Mouse (Mus musculus) spleen, adult 2 months (tissue): Measurements from ENCODE around the gene Rgl2. TPM values are rescaled to one million over a fixed set of nuclear protein-coding genes. Genes with fewer than 3 reads are reported as not detected.

Experiments used
- DNase-seq, 2 experiments: peaks; one replicate each; pipeline versions ENCODE4 v3.0.0 to v3.0.0-alpha.2; 2012 to 2021; ENCODE audit warnings: low spot score in 2 of 2, low read depth in 1 of 2
- H3K27ac ChIP-seq: fragments of 200-500 bp; 2 replicates; pipeline ENCODE4 v1.5.1; 2012; ENCODE audit warnings: low read length, inconsistent platforms; ENCODE audit not compliant: insufficient read depth
- H3K27me3 ChIP-seq: fragments of 200-500 bp; 2 replicates; pipeline ENCODE4 v1.6.1; 2012; ENCODE audit warnings: mild to moderate bottlenecking, moderate library complexity, low read length, inconsistent platforms; ENCODE audit not compliant: control insufficient read depth, insufficient read depth
- H3K36me3 ChIP-seq: fragments of 200-500 bp; 2 replicates; pipeline ENCODE4 v1.6.1; 2012; ENCODE audit warnings: mild to moderate bottlenecking, low read length, inconsistent platforms; ENCODE audit not compliant: control insufficient read depth, insufficient read depth
- H3K4me1 ChIP-seq: fragments of 200-500 bp; 2 replicates; pipeline ENCODE4 v1.6.1; 2011; ENCODE audit warnings: inconsistent platforms; ENCODE audit not compliant: control insufficient read depth, insufficient read depth, insufficient read length
- H3K4me3 ChIP-seq: fragments of 200-500 bp; 2 replicates; pipeline ENCODE4 v1.5.1; 2011; ENCODE audit warnings: mild to moderate bottlenecking, inconsistent platforms; ENCODE audit not compliant: insufficient read depth, insufficient read length; ENCODE audit errors: extremely low read depth
- CTCF ChIP-seq: fragments of 200-500 bp; IDR thresholded peaks from 2 replicates; pipeline ENCODE4 v1.5.1; 2011; ENCODE audit warnings: mild to moderate bottlenecking, inconsistent platforms; ENCODE audit not compliant: insufficient read depth, insufficient read length, insufficient replicate concordance; ENCODE audit errors: extremely low read depth
- POLR2A ChIP-seq: fragments of 200-500 bp; IDR thresholded peaks from 2 replicates; pipeline ENCODE4 v1.6.1; 2011; ENCODE audit warnings: low read depth, low read length, inconsistent platforms
- WGBS: fragments of 180-500 bp; shearing (Covaris S2); methylation state at CpG from one replicate; pipeline ENCODE4 v1.1.7; 2018; 5-methylcytosine and 5-hydroxymethylcytosine counted together
- polyA plus RNA-seq: library from polyadenylated mRNA; depleted of rRNA; stranded (reverse); fragments of >200 nt; gene quantifications from 2 replicates; pipeline ENCODE4 v1.2.3, GENCODE M21; 2012

Rgl2 gene
- polyA plus RNA-seq, 1 experiment, result 234 TPM

DNA sequence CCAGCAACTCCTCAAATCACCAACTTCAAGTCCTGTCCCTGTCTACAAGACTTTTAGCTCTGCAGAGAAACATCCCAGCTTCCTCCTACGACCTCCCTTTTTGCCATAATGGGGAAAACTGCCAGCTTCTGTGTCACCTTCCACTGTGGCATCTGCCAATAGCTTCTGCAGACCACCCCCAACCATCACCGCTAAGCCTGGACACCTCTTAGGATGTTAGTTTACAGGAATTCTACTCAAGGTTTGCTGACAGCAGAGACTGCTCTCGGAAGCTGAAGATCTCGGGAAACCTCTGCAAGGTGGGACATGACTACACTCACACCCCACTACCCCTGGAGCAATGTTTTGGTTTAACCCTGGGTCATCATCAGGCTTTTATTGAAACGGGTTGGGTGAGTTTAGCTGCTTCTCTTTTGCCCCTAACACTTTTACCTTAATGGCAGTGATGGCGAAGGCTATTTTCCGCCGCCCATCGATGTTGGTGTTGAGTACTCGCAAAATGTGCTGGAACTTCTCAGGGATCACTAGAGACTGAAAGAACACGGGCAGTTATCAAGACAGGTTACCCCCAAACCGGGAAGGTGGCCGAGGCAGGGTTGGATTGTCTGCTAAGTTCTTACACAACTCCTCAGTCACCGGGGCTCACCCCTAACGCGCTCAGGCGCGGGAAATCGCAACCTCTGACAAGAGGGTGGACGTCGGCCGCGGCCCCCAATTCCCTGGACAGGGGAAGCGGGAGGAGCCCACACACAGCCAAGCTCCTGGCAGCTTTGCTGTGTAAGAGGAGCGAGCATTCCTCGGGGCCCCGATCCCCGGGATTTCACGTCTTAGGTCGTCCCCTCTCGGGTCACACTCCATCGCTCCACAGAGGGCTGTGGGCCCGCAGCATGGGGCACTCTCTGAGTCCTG is 25.6 kb downstream of the Rgl2 start:
- no peak for DNase-seq
- WGBS, result 2% methylated on average over 33 of the region's 33 CpGs
- peak overlapping the region; percentile 85 for H3K4me3 ChIP-seq
- peak overlapping the region; percentile 81 for H3K27ac ChIP-seq
- H3K27me3 ChIP-seq, result no peaks in the 10 kb centered on the region
- H3K4me1 ChIP-seq, result peaks cover 11% of the 10 kb centered on the region; the same call in 1 of the 2 replicates
- H3K36me3 ChIP-seq, result peaks cover 21% of the 10 kb centered on the region
- TF ChIP-seq CTCF (no peak), POLR2A (no peak)

DNA sequence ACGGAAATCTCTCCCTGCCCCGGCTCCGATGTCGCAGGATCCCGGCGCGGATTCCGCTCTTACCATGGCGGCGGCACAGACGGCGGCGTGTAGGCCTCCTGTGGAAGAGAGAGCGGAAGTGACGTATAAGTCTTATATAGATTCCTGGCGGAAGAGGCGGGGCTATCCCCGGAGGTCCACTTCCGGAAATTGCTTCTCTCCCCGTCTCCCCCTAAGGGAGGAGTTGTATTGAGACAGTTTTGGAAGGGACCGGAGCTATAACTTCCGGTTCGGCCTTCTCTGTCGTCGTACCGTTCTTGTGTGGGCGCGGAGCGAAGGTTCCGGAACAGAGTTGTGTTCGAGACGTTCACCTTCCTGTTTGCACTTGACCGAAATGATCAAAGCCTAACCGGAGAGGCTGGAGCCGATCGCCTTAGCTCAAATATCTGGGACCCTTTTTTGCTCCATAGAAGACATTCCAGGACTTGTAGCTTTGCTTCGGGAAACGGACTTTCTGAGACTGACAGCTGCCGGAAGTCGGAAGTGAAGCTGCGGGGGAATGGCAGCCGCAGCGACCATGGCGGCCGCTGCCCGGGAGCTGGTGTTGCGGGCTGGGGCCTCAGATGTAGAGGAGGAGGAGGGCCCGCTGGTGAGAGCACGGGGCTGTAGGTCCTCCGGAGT is 26.3 kb downstream of the Rgl2 start, which contains the start of the genes Vps52 and Rps18:
Vps52 (plus strand) TSS at position 258 of the 660 bp plus-strand sequence.
Rps18 (minus strand) TSS at position 447 of the 660 bp plus-strand sequence.
- peak within 1 kb of the TSS; percentile 95 for H3K27ac ChIP-seq
- WGBS, result under 1% methylated on average over 50 of the region's 50 CpGs
- TF ChIP-seq CTCF, result no peak
- TF ChIP-seq POLR2A, result peak; percentile 94
- H3K4me1 ChIP-seq, result peaks cover 8% of the 10 kb centered on the region; the same call in 1 of the 2 replicates
- no peaks in the 10 kb centered on the region for H3K27me3 ChIP-seq
- peak; percentile 90 to 99 for DNase-seq
- H3K36me3 ChIP-seq, result peaks cover 25% of the 10 kb centered on the region
- peak within 1 kb of the TSS; percentile 90 for H3K4me3 ChIP-seq

DNA sequence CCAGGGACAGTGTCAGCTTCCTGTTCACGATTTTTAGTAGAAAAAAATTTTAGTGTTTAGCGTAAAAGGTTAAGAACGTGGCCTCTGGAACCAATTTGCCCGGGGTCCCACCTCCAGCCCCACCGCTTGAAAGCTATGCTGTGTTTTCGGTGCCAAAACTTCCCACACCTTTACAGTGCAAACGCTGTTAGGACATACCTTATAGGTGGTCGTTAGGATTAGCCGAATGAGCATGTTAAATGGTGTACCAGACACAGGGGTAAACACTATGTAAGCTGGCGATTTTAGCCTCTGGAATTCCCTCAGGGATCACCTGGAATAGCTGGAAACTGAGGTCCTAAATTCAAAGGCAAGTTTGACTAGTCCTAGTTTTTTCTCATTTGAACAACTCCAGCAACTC is 27.0 kb downstream of the Rgl2 start:
- Histone ChIP-seq H3K36me3 (peaks cover 30% of the 10 kb centered on the region), H3K4me3 (peak overlapping the region; percentile 90), H3K27me3 (no peaks in the 10 kb centered on the region), H3K27ac (peak overlapping the region; percentile 95), H3K4me1 (peaks cover 4% of the 10 kb centered on the region; the same call in 1 of the 2 replicates)
- 8% methylated on average over 10 of the region's 10 CpGs for WGBS
- DNase-seq, result no peak
- no peak for TF ChIP-seq CTCF
- TF ChIP-seq POLR2A, result no peak

DNA sequence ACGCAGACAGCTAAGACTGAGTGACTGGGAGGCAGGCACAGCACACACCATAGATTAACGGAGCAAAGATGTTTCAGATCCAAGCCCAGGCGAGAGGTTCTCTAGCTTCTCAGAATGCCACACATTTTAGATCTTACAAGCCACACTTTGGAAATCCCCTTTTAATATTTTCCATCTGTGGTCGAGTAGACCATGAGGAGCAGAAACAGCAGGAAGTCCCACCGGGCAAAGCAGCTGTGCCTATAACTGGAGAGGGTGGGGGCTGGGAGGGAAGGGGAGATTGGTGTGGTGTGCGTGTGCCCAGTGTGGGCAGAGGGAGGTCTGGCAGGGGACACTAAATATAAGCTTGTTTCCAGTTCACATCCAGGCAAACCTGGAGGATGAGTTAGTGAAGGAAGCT is 28.1 kb downstream of the Rgl2 start:
- no peak for TF ChIP-seq POLR2A
- TF ChIP-seq CTCF, result no peak
- no peak for DNase-seq
- H3K4me1 ChIP-seq, result peaks cover 4% of the 10 kb centered on the region; the same call in 1 of the 2 replicates
- H3K27me3 ChIP-seq, result no peaks in the 10 kb centered on the region
- 54% methylated on average over 6 of the region's 6 CpGs for WGBS
- no peak overlapping the region for H3K4me3 ChIP-seq
- no peak overlapping the region for H3K27ac ChIP-seq
- H3K36me3 ChIP-seq, result peaks cover 37% of the 10 kb centered on the region

DNA sequence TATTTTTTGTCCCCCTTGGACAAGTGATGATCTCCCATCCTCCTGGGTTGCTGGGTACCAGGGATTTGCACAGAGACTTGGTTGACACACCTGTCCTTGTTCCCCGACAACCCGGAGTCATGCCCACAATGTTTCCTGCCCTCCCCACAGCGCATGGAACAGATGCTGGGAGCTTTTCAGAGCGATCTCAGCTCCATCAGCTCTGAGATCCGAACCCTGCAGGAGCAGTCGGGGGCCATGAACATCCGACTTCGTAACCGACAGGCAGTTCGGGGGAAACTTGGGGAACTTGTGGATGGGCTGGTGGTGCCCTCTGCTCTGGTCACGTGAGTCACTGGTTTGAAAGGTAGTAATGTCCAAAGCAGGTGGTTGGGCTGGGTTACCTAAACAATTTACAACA is 29.1 kb downstream of the Rgl2 start:
- DNase-seq, result no peak
- Histone ChIP-seq H3K4me1 (no peaks in the 10 kb centered on the region), H3K27me3 (no peaks in the 10 kb centered on the region), H3K4me3 (no peak overlapping the region), H3K27ac (no peak overlapping the region), H3K36me3 (peaks cover 33% of the 10 kb centered on the region)
- TF ChIP-seq CTCF (no peak), POLR2A (no peak)
- 98% methylated on average over 11 of the region's 11 CpGs for WGBS

DNA sequence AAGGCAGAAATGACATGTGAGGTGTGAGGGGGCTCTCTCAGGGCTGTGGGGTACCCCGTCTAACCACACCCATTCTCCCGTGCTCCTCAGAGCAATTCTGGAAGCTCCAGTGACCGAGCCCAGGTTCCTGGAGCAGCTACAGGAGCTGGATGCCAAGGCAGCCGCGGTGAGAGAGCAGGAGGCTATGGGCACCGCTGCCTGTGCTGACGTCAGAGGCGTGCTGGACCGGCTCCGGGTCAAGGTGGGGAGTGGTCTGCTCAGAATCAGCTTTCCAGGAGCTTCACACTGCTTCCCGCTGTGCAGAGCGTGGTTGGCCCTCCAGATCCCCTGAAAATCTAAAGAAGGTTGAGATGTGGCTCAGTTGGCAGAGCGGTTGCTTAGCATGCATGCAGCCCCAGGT is 29.8 kb downstream of the Rgl2 start:
- Histone ChIP-seq H3K36me3 (peaks cover 33% of the 10 kb centered on the region), H3K27me3 (no peaks in the 10 kb centered on the region), H3K4me1 (no peaks in the 10 kb centered on the region), H3K4me3 (no peak overlapping the region), H3K27ac (no peak overlapping the region)
- DNase-seq, result no peak
- TF ChIP-seq POLR2A (no peak), CTCF (no peak)
- WGBS, result 96% methylated on average over 13 of the region's 13 CpGs

DNA sequence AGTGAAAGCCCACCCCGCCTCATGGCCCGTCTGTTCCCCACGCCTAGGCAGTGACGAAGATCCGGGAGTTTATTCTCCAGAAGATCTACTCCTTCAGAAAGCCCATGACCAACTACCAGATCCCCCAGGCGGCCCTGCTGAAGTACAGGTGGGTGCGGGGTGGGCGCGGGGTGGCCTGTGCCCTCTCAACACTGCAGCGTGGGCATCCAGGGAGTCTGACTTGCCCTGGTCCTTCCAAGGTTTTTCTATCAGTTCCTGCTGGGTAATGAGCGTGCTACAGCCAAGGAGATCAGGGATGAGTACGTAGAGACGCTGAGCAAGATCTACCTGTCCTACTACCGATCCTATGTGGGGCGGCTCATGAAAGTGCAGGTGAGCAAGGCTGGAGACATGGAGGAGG is 30.6 kb downstream of the Rgl2 start:
- no peak for TF ChIP-seq POLR2A
- TF ChIP-seq CTCF, result no peak
- Histone ChIP-seq H3K4me3 (no peak overlapping the region), H3K4me1 (no peaks in the 10 kb centered on the region), H3K36me3 (peaks cover 33% of the 10 kb centered on the region), H3K27me3 (no peaks in the 10 kb centered on the region), H3K27ac (no peak overlapping the region)
- DNase-seq, result no peak
- 96% methylated on average over 15 of the region's 15 CpGs for WGBS
